Mouse (Mus musculus): ENCODE measurements around the gene BC005624.

- TF ChIP-seq CTCF (IDR thresholded peaks at IDR 0.05; ENCODE audit: low read depth, low read length) (no peak), EP300 (IDR thresholded peaks at IDR 0.05; ENCODE audit: insufficient read depth, low read depth, low read length) (no peak), POLR2A (IDR thresholded peaks at IDR 0.05; ENCODE audit: insufficient read depth, low read length) (no peak)
Measured at GRCm38 (mm10) chr2:30923099-30923498, 58.9 kb downstream of the BC005624 start.
